Mouse (Mus musculus): Measurements from ENCODE around the gene Cenpx. TPM values are rescaled to one million over a fixed set of nuclear protein-coding genes. Genes with fewer than 3 reads are reported as not detected.

The Cenpx gene
- polyA plus RNA-seq, 1 experiment from 2014 or later: 88.8 TPM

DNA sequence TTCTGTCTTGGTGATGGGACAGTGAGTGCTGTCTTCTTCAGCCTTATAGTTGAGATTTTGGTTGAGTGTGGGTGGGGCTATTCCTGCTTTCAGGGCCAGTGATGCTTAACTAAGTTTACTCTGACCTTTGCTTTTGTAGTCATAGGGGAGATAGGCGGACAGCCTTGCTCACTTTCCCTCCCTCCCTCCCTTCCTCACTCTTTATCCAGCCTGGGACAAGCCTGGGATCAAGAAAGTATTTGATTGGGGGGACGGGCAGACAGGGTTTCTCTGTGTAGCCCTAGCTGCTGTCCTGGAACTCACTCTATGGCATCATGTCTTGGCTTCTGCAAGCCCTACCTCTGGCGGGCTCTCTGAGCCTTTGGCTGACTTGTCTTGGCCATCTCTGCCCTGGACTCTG is 20.1 kb downstream of the Cenpx start:
- no peak for ATAC-seq
- H3K4me2 ChIP-seq (ENCODE audit: low read length): no peak overlapping the region
- no peak overlapping the region for H3K4me3 ChIP-seq (ENCODE audit: low read depth, low read length)
- WGBS: 53% methylated on average over 3 of the region's 3 CpGs
- H3K27me3 ChIP-seq (ENCODE audit: control insufficient read depth, insufficient read depth, low read depth, low read length): no peaks in the 10 kb centered on the region
- no peak overlapping the region for H3K27ac ChIP-seq (ENCODE audit: low read length)
- peaks cover 9% of the 10 kb centered on the region; the same call in 1 of the 2 replicates for H3K36me3 ChIP-seq (ENCODE audit: control insufficient read depth, insufficient read depth, low read length)
- no peaks in the 10 kb centered on the region for H3K9me3 ChIP-seq (replicated peaks; ENCODE audit: control insufficient read depth, low read length, poor library complexity, severe bottlenecking)
- no peak overlapping the region for H3K9ac ChIP-seq (ENCODE audit: low read depth, low read length)
- H3K4me1 ChIP-seq (ENCODE audit: control insufficient read depth, insufficient read depth, low read length): peaks cover 6% of the 10 kb centered on the region; the same call in 1 of the 2 replicates

DNA sequence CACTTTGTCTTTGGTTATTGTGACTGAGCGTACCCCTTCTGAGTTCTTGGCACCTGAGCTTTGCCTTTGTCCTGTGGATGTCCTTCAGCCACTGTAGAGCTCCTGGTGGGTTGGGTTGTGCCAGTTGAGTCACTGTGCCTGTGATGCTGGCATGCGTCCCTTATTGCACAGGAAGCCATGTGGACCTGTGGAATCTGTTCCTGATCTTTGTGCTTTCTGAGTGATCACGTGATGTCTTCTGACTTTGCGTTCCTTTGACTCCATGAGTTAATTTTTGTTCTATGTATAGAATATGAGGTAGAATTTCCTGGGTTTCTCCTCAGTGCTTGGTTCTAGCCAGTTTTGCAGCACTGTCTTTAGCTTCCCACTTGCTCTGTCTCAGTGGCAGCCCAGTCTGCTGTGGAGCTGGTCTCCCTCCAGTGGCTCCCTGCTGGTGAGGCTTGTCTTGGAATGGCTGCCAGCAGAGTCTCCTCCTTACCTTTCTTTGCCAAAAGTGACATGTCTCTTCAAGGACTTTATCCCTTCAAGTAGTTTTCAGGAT is 21.0 kb downstream of the Cenpx start:
- Histone ChIP-seq H3K36me3 (ENCODE audit: control insufficient read depth, insufficient read depth, low read length) (peaks cover 9% of the 10 kb centered on the region; the same call in 1 of the 2 replicates), H3K27me3 (ENCODE audit: control insufficient read depth, insufficient read depth, low read depth, low read length) (no peaks in the 10 kb centered on the region)
- 94% methylated on average over 4 of the region's 4 CpGs for WGBS

DNA sequence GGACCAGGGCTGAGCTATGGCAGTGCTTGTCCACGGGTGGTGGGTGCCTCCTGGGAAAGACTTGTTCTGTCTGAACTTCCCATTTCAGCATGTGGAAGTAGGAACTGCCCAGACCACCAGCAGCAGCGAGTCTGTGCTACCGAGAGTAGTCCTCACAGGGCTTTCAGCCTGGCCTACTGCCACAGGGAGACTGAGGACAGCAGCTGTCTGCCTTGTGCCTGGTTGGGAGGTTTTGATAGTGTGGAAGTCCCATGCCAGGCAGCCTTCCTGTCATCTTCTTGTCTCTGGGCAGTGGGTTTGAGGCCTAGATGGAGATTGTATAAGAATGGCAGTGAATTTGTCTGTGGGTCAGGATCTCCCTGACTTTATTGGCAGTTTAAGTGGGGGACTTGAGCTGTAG is 24.2 kb downstream of the Cenpx start:
- Histone ChIP-seq H3K36me3 (ENCODE audit: control insufficient read depth, insufficient read depth, low read length) (peaks cover 15% of the 10 kb centered on the region), H3K27ac (ENCODE audit: low read length) (no peak overlapping the region), H3K4me1 (ENCODE audit: control insufficient read depth, insufficient read depth, low read length) (no peaks in the 10 kb centered on the region), H3K4me3 (ENCODE audit: low read depth, low read length) (no peak overlapping the region), H3K27me3 (ENCODE audit: control insufficient read depth, insufficient read depth, low read depth, low read length) (no peaks in the 10 kb centered on the region), H3K4me2 (ENCODE audit: low read length) (no peak overlapping the region), H3K9ac (ENCODE audit: low read depth, low read length) (no peak overlapping the region), H3K9me3 (replicated peaks; ENCODE audit: control insufficient read depth, low read length, poor library complexity, severe bottlenecking) (no peaks in the 10 kb centered on the region)
- WGBS: 83% methylated on average over 3 of the region's 3 CpGs
- no peak for ATAC-seq

More for the DNA sequence above, 21.0 kb downstream of the Cenpx start:
- H3K27ac ChIP-seq (ENCODE audit: low read length): no peak overlapping the region
- H3K9me3 ChIP-seq (replicated peaks; ENCODE audit: control insufficient read depth, low read length, poor library complexity, severe bottlenecking): no peaks in the 10 kb centered on the region
- no peak overlapping the region for H3K4me2 ChIP-seq (ENCODE audit: low read length)
- H3K9ac ChIP-seq (ENCODE audit: low read depth, low read length): no peak overlapping the region
- ATAC-seq: no peak
- no peak overlapping the region for H3K4me3 ChIP-seq (ENCODE audit: low read depth, low read length)
- H3K4me1 ChIP-seq (ENCODE audit: control insufficient read depth, insufficient read depth, low read length): peaks cover 6% of the 10 kb centered on the region; the same call in 1 of the 2 replicates

DNA sequence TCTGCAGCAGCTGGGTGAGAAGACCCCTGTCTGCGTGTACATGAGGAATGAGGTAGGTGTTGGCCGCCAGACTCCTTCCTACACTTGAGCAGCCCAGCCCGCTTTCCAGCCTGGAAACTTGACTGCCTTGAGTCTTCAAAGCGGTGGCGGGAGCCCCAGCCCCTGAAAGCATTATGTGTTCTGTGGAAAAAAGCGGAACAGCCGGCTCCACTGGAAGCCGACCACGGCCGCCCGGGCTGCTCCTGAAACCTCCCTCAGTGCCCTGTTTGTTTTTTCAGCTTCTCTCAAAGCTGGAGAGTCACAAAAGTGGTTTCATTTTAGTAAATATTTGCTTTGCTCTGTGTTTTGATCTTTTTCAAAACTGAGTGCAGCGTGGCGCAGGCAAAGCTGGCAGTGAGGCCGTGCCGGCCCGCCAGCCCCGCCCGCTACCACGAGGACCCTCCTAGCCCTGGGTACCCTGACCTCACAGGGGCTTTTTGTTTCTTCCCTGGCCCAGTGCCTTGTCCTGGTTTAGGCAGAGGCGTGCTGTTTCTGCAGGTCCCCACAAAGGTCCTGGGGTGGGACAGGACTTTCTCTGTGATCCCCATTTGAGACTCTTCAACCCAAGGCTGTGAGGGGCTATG is 26.8 kb downstream of the Cenpx start:
- Histone ChIP-seq H3K9me3 (replicated peaks; ENCODE audit: control insufficient read depth, low read length, poor library complexity, severe bottlenecking) (no peaks in the 10 kb centered on the region), H3K4me3 (ENCODE audit: low read depth, low read length) (no peak overlapping the region), H3K27ac (ENCODE audit: low read length) (no peak overlapping the region), H3K9ac (ENCODE audit: low read depth, low read length) (no peak overlapping the region), H3K36me3 (ENCODE audit: control insufficient read depth, insufficient read depth, low read length) (peaks cover 20% of the 10 kb centered on the region), H3K4me2 (ENCODE audit: low read length) (no peak overlapping the region), H3K27me3 (ENCODE audit: control insufficient read depth, insufficient read depth, low read depth, low read length) (no peaks in the 10 kb centered on the region), H3K4me1 (ENCODE audit: control insufficient read depth, insufficient read depth, low read length) (no peaks in the 10 kb centered on the region)
- 73% methylated on average over 20 of the region's 20 CpGs for WGBS
- ATAC-seq: no peak

DNA sequence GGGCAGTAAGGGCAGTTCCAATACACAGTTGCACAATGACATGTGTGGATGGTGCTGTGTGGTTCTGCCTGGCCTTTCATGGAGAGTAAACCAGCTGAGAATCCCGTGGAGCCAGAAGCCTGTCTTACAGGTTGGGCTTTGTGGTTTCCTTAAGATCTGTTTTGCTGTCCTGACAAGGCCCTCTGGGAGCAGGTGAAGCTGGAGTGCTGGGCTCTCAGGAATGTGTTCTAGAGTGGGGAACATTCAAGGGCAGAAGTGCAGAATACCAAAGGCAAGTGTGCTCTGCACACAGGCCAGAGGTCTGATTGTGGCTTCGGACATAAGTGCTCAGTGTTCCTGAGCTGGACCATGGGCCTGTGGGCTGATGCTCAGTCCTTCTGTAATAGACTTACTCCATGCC is 28.9 kb downstream of the Cenpx start:
- Histone ChIP-seq H3K27me3 (ENCODE audit: control insufficient read depth, insufficient read depth, low read depth, low read length) (no peaks in the 10 kb centered on the region), H3K4me3 (ENCODE audit: low read depth, low read length) (no peak overlapping the region), H3K4me2 (ENCODE audit: low read length) (no peak overlapping the region), H3K4me1 (ENCODE audit: control insufficient read depth, insufficient read depth, low read length) (no peaks in the 10 kb centered on the region), H3K9me3 (replicated peaks; ENCODE audit: control insufficient read depth, low read length, poor library complexity, severe bottlenecking) (no peaks in the 10 kb centered on the region), H3K36me3 (ENCODE audit: control insufficient read depth, insufficient read depth, low read length) (peaks cover 21% of the 10 kb centered on the region), H3K9ac (ENCODE audit: low read depth, low read length) (no peak overlapping the region), H3K27ac (ENCODE audit: low read length) (no peak overlapping the region)
- 98% methylated on average over 2 of the region's 2 CpGs for WGBS
- no peak for ATAC-seq

DNA sequence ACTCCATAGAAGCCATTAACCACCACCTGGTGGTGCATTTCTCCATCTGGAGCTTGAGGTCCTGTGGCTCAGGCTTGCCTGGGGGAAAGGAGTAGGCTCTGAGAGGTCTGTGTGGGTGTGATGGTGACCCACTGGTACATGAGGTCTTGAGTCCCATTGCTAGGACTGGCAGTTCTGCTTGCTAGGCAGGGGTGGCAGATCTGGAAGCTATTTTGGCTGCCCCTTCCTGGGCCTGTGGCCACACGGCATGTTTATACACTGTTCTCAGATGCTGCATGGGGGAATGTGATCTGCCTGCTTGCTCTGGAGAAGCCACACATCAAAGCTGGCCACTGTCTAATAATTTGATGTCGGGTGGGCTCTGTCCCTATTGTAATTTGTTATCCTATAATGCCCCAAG is 29.5 kb downstream of the Cenpx start:
- H3K4me3 ChIP-seq (ENCODE audit: low read depth, low read length): no peak overlapping the region
- H3K9ac ChIP-seq (ENCODE audit: low read depth, low read length): no peak overlapping the region
- no peak overlapping the region for H3K27ac ChIP-seq (ENCODE audit: low read length)
- ATAC-seq: no peak
- no peaks in the 10 kb centered on the region for H3K9me3 ChIP-seq (replicated peaks; ENCODE audit: control insufficient read depth, low read length, poor library complexity, severe bottlenecking)
- H3K27me3 ChIP-seq (ENCODE audit: control insufficient read depth, insufficient read depth, low read depth, low read length): no peaks in the 10 kb centered on the region
- 92% methylated on average over 2 of the region's 2 CpGs for WGBS
- no peaks in the 10 kb centered on the region for H3K4me1 ChIP-seq (ENCODE audit: control insufficient read depth, insufficient read depth, low read length)
- peaks cover 17% of the 10 kb centered on the region for H3K36me3 ChIP-seq (ENCODE audit: control insufficient read depth, insufficient read depth, low read length)
- H3K4me2 ChIP-seq (ENCODE audit: low read length): no peak overlapping the region

DNA sequence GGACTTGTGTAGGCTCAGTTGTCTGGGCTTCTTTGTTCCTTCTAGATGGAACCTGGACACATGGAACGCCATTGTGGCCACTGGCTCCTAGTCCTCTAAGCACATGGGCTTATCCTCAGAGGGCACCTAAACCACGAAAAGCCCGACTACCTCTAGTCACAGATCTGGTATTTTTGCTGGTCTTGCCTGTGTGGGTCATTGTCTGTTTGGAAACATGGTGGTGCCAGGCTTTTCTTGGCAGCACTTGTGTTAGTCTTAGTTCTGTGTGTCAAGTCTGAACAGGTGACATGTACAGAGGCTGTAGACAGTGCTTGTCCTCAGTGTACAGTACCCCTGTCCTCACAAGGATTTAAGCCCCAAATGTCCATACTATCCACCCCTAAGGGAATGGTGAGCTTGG is 30.0 kb downstream of the Cenpx start:
- Histone ChIP-seq H3K4me2 (ENCODE audit: low read length) (no peak overlapping the region), H3K27me3 (ENCODE audit: control insufficient read depth, insufficient read depth, low read depth, low read length) (no peaks in the 10 kb centered on the region), H3K4me3 (ENCODE audit: low read depth, low read length) (no peak overlapping the region), H3K36me3 (ENCODE audit: control insufficient read depth, insufficient read depth, low read length) (peaks cover 17% of the 10 kb centered on the region), H3K4me1 (ENCODE audit: control insufficient read depth, insufficient read depth, low read length) (no peaks in the 10 kb centered on the region), H3K9ac (ENCODE audit: low read depth, low read length) (no peak overlapping the region), H3K27ac (ENCODE audit: low read length) (no peak overlapping the region), H3K9me3 (replicated peaks; ENCODE audit: control insufficient read depth, low read length, poor library complexity, severe bottlenecking) (no peaks in the 10 kb centered on the region)
- no peak for ATAC-seq
- WGBS: 93% methylated on average over 3 of the region's 3 CpGs

DNA sequence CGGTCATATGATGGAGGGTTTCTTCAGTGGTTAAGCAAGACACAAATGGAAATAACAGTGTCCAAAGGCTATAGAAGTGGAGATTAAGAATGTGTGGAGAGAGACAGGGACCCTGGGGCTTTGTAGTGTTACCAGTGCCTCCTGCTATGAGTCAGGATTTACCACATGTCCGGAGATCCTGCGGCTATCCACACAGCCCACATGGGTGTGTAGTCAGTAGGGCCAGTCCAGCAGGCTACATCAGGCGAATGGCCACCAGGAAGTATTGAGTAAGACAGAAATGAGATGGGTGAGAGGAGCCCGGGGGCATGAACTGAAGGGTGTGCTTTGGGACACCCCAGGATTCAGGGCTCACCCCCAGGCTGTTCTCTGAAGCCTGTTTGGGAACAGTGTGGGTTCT is 30.9 kb downstream of the Cenpx start:
- WGBS: 97% methylated on average over 5 of the region's 5 CpGs
- Histone ChIP-seq H3K27me3 (ENCODE audit: control insufficient read depth, insufficient read depth, low read depth, low read length) (no peaks in the 10 kb centered on the region), H3K9ac (ENCODE audit: low read depth, low read length) (no peak overlapping the region), H3K4me1 (ENCODE audit: control insufficient read depth, insufficient read depth, low read length) (no peaks in the 10 kb centered on the region), H3K36me3 (ENCODE audit: control insufficient read depth, insufficient read depth, low read length) (peaks cover 19% of the 10 kb centered on the region), H3K4me3 (ENCODE audit: low read depth, low read length) (no peak overlapping the region), H3K27ac (ENCODE audit: low read length) (no peak overlapping the region), H3K4me2 (ENCODE audit: low read length) (no peak overlapping the region), H3K9me3 (replicated peaks; ENCODE audit: control insufficient read depth, low read length, poor library complexity, severe bottlenecking) (no peaks in the 10 kb centered on the region)
- ATAC-seq: no peak

DNA sequence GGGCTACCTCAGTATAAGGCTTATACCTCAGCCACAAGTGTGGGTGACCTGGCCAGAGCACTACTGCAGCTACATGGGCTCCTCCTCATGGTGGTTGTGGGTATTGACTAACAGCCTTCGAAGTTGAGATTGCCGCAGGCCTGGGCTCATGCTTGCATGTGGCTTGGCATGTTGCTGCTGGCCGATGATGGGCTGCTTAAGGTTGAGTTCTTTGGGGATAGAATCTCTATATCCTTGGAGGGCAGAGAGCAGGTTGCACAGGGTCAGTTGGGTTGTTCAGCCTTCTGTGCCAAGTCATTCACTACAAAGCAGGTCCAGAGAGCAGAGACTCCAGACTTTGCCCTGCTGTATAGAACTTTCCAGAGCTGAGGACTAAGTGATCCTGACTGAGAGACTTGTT is 33.6 kb downstream of the Cenpx start:
- H3K9ac ChIP-seq (ENCODE audit: low read depth, low read length): no peak overlapping the region
- no peaks in the 10 kb centered on the region for H3K9me3 ChIP-seq (replicated peaks; ENCODE audit: control insufficient read depth, low read length, poor library complexity, severe bottlenecking)
- H3K27ac ChIP-seq (ENCODE audit: low read length): no peak overlapping the region
- no peak overlapping the region for H3K4me3 ChIP-seq (ENCODE audit: low read depth, low read length)
- H3K4me2 ChIP-seq (ENCODE audit: low read length): no peak overlapping the region
- ATAC-seq: no peak
- 76% methylated on average over 3 of the region's 3 CpGs for WGBS
- H3K36me3 ChIP-seq (ENCODE audit: control insufficient read depth, insufficient read depth, low read length): peaks cover 21% of the 10 kb centered on the region
- no peaks in the 10 kb centered on the region for H3K27me3 ChIP-seq (ENCODE audit: control insufficient read depth, insufficient read depth, low read depth, low read length)
- peaks cover 4% of the 10 kb centered on the region; the same call in 1 of the 2 replicates for H3K4me1 ChIP-seq (ENCODE audit: control insufficient read depth, insufficient read depth, low read length)

All from midbrain, embryonic 16.5 days (tissue).